Mouse (Mus musculus) ovary, postnatal 10 days (tissue): ENCODE data around the gene Gm13078.

ENCODE experiments used
- DNase-seq: peaks from one replicate; pipeline ENCODE4 v3.0.0; 2022; ENCODE audit warnings: low spot score

Gene Gm13078

GRCm38 (mm10) chr4:143719155-143719554 is at the start of gene Gm13078:
Gm13078 (plus strand) TSS chr4:143719455.
- DNase-seq, result no peak

DNA sequence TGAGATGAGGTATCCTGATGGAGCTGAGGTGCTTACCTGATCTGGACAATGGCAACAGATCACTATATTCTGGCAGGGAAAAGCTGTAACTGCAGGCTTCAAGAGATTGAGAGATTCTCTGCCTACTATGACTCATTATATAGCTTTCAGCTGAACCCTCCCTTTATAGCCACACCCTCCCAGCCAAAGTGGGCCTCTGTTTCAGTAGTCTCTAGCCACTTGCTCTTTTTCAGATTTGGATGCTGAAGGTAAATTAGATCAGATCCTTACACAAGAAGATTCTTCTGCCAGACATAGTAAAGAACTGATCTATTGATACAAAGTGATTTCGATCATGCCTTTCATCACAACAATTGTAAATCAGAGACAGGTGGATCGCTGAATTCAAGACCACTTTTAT is 16.6 kb upstream of the Gm13078 start, which contains the start of gene Gm13089:
Gm13089 (minus strand) TSS at position 101 of the 400 bp plus-strand sequence.
- no peak for DNase-seq
